Mouse (Mus musculus): ENCODE measurements around the gene Ank3.
A peak's percentile ranks its signal among the peaks of the same experiment; 100 is the strongest.

The Ank3 gene

DNA sequence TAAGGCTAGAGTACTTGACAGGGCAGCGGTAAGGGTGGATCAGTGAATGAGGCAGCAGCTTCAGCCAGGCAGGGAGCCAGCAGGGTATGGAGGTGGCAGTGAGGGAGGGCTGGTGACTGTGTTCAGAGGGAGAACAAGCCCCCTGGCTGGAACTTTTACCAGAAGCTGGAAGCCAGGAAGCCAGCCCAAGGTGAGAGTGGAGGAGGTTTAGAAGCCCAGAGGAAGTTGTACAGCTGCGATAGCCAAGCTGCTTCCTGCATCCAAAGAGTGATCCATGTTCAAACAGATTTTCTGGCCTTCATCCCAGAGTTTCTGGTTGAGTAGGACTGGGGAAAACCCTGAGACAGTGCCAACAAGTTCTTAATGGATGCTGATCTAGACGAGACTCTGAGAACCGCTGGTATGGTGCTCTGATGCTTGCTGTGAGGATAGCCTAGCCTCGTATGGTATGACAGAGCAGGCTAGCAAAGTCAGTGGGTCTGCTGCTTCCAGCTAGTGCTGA, 213.3 kb downstream of the Ank3 start:
- no peak for DNase-seq (ENCODE audit: low spot score in 2 of 2)

DNA sequence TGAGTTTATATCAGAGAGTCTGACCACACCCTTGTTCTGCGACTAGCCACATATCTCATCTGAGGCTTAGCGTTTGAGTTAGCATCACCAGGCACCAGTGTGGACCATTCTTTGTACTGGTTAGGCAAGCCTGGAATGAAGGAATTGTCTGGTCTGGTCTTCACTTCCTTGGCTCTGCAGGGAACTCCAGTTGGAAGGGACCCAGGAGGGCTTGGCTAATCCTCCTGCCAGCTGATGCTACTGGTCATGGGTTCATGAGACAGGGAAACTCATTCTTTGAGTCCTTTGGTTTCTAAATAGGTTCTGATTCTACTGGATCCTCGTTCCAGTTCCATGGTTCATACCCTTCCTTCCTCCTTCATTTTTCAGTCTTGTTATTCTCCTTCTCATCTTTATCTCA, 218.4 kb downstream of the Ank3 start:
- DNase-seq (ENCODE audit: low spot score in 2 of 2), result no peak

DNA sequence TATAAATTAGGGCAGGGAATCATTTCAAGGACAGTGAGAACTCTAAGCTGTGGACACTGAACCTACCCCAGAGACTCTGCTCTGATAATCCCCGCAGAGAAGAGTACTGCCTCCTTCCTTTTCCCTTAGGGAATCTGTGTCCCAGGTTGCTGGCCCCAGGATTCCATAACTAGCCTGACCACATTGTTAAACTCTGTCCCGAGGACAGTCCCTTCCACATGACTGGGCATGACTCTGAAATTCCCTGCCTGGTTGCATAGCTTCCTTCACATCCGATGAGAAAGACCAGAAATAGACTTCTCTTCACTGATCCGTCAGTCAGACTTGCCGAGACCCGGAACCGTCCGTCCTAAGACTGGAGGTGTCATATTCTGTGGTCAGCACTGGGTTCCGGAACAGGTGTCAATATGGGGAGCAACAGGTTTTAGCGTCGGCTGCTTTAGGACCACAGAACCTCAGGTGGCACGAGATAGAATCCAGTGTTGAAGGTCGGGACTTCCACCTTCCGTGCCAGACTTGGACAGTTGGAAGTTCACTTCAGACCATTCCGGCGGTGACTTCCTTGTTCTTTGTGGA, 219.1 kb downstream of the Ank3 start:
- DNase-seq (ENCODE audit: low spot score in 2 of 2), result no peak

DNA sequence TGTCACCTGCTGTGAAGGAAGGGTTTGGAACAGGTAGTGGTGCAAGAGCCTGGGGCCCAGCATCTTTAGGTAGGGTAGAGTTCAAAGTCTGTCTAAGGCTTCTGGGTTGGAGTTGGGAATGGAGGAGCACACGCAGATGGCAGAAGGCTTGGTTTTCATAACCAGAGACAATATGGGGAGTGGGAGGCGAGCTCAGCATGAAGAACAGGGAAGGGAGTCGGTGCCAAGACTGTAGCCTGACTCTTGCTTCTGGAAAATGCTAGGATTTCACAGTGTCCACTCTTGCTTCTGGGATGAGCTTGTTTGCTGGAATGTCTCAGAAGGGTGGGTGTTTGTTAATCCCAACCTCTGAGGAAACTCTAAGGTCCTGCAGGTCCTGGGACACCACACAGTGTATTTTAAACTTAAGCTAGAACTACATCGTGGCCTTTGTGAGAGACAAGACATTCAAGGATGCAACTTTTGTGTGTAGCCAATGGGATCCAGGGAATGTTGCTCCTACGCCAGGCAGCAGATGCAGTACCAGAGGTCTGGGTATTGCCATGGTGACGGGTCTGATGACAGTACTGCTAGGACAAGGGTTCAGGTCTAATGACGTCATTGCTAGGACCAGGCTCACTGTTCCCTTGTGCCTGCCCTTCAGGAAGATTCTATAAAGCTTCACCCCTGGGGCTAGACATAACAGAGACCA, 222.3 kb downstream of the Ank3 start:
- no peak for DNase-seq (ENCODE audit: low spot score in 2 of 2)

DNA sequence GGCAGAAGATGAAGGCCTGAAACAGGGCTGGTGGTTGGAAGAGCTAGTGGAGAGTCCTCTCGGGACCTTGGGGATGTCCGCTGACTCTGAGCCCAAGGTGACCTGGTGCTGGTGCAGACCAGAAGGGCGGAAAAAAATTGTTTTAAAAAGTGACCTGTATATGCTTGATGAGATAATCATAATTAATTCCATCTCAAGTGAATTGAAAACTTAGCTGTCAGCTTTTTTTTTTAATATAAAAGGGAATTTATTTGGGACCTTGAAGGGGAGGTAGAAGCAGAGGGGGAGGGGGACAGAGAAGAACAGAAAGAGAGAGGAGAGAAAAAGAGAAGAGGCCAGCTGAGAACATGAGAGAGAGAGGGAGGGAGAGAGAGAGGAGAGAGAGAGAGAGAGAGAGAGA, 229.2 kb downstream of the Ank3 start:
- DNase-seq (ENCODE audit: low spot score in 2 of 2), result no peak

DNA sequence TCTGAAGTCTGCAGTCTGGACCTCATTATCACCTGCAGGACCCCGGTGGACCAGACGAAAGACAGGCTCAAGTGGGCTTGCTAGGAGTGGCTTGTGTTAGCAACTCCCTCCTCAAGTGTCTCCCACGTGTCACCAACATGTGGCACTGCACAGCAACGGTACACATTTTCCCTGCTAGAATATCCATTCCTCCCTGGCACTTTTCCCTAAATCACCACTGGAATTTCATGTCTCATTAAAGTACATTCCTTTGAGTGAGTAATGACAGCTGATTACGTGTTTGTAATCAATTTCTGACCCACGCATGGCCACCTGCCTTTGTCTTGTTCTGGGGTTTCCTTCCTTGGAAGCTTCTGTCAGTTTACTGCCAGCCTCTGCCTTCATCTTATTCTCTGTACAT, 230.2 kb downstream of the Ank3 start:
- DNase-seq (ENCODE audit: low spot score in 2 of 2), result no peak

DNA sequence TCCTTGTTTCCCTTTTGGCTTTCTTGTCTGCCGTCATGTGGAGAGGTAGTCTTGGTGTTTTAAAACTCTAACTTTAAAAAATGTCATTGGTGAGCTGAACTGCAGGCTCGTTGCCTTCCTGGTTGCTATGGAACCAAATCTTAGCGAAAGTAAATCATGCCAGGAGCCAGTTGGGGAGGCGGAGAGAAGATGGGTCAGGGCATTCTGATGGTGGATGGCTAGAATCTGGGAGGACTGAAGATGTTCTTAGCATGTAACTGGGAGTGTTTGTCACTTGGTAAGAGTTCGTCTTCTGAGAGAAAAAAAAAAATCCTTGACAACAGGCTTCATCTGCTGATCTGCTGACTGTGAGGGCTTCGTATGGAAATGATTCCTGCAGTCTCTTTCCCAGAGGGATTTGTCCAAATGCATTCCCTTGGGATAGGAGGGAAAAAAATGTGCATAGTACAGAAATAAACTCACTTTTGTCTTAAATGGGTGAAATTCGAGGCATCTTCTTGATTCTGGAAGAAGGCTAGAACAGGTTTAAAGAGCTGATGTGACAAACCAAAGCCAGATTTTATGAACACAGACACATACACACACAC, 232.3 kb downstream of the Ank3 start:
- DNase-seq (ENCODE audit: low spot score in 2 of 2), result no peak

DNA sequence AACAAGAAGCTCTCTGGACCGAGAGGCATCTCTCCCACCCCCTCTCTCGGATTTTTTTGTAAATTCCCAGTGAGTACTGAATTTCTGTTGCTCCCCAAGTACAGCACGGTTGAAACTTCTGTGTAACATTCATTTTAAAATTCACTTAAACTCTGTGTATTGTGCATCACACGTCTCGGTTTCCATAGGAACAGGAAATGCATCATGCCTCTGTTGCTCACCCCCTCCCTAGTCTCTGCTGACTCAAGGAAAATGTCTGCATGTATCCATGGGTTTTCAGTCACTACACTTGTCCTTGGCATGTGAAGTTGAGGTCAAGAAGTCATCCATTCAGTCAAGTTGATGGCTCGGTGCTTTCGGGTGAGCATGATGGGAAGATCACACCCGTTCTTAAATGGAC, 234.3 kb downstream of the Ank3 start:
- DNase-seq (ENCODE audit: low spot score in 2 of 2), result no peak

DNA sequence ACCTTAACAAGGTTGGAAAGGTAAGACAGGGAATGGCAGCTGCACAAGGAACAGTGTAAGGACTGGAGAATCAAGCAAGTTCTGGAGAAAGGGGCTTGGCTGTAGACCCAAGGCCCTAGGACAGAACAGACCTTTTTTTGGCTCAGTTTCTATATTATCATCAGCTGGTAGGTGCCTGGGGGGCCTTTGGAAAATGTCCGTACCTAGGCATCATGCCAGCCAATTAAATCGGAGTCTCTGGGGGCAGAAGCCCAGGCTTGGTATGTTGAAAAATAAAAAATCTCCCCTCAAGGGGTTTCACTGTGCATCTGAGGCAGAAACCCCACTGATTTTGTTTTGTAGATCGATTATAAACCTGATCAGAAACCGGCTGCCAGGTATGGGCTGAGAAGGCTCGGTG, 236.3 kb downstream of the Ank3 start:
- DNase-seq (ENCODE audit: low spot score in 2 of 2), result no peak

DNA sequence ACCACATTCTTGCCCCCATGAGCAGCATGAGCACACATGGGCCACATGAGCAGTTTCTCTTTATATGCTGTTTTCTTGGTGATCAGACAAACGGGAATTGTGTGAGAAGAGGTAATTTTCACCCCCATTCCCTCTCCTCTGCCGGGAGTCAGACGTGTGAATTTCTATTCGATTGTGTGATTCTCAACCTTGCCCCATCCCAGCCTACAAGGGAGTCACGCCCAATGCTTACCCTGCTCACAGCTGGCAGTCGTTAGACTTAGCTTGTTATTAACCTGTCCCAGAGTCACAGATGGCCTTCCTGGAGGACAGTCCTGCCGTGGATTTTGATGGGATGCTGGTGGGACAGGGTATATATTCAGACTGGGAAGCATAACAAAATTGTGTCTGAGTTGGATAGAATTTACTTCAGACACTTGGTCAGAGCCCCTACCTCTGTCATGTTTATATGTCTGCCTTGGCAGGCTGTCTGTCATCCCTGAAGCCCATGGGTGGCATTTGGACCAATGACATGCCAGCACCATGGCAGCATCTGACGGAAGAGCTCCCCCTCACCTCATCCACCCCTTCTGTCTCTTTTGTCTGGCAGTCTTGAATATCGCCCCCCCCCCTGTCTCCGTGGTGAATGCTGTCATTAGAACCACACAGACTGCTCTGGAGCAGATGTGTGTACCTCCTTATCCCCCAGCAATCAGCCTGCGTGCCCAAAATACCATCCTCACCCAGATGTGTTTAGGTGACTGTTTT, 237.5 kb downstream of the Ank3 start:
- no peak for DNase-seq (ENCODE audit: low spot score in 2 of 2)

DNA sequence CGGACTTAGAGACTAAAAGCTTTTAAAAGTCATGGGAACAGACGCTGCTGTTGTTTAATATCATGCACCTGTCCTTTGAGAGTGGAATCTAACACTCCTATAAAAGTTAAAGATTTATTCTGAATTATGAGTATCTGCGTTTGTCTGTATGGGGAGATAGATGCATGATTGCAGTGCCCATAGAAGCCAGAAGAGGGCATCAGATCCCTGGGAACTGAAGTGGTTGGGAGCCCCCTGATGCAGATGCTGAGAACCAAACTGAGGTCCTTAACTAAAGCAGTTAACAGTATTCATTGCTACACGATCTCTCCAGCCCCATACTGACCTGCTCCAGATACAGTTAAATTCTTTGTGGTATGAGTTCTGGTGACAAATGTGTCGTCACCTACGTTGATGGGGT, 240.6 kb downstream of the Ank3 start:
- DNase-seq (ENCODE audit: low spot score in 2 of 2), result no peak

DNA sequence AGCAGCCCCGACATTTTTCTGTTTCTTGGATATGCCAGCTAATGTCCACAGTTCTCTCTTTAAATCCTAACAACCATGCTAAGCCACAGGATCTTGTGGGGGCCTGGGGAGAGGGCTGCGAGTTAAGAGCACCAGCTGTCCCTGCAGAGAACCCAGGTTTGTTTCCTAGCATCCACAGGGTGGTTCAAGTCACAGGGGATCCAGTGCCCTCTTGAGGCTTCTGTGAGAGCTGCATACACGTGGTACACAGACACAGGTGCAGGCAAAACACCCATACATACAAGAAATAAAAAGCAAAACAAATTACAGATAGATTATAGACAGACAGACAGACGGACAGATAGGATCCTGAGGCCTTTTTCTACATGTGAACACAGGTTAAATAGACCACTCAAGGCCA, 242.0 kb downstream of the Ank3 start:
- no peak for DNase-seq (ENCODE audit: low spot score in 2 of 2)

DNA sequence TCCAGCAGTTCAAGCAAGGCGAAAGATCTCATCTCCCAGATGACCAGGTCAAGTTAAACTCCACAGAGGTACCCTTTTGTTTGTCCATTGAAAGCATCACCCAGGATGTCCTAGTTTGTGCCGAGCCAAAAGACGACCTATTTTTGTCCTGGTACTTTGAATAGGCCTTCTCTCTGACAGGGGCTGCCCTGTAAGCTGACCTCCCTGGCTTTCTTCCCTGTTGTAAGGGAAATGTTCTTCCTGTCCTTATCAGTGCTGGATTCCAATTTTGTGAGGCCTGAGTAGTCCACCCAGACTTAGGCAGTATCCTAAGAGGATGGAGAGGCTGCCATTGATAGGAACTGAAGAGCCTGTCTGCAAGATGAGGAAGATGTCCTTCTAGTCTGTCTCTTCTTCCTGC, 244.9 kb downstream of the Ank3 start:
- no peak for DNase-seq (ENCODE audit: low spot score in 2 of 2)

DNA sequence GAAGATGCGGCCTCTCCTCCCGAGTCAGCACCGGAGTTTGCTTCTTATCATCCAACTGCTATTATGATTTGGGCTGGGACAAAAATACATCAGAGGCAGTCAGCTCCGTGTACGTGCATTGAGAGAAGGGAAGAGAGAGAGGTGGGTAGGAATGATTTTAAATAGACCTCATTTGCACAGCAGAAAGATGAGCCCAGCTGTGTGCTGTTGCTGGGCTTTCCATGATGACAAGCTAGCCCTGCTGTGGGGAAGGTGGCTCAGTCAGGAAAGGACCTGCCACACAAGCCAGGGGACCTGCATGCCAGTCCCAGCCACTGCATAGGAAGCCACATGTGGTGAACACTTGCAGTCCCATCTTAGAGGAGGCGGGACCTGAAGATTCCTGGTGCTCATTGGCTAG, 245.4 kb downstream of the Ank3 start:
- no peak for DNase-seq (ENCODE audit: low spot score in 2 of 2)

DNA sequence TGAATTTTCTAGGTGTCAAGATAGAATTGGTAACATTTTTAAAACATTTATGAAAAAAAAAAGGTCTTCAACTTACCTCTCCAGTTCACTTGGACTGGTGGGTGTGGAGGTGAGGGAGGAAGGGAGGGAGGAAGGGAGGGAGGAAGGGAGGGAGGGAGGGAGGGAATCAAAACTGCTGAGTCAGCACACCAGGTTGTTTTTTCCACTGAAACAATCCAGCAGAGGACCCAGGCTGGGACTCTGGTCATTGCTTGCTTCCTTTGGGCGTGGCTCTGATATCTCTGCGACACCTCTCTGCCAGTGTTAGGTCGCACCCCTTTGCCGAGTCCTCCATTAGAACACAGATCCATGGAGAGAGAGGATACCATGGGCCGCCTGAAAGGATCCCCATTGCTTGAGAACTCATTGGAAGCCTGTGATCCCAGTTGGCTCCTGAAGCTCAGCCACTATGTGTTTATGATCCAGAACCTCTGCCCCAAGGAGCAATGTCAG, 246.8 kb downstream of the Ank3 start:
- DNase-seq (ENCODE audit: low spot score in 2 of 2), result no peak

DNA sequence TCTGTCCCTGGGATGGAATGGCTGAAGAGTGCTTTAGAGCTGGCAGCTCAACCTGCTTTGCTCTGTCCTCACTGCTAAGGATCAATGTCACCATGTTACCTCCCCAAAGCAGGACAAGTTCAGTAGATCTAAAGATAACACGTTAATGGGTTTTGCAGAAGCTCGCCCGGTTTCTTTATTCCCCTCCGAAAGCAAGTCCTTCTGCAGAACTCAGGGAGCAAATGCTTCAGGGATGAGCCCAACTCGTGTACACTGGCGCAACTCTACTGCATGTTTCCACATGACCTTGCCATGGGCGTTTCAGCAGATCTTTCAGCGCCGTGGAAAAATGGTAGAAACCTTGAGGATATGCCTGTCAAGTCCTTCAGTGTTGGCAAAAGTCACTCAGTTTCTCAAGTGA, 247.4 kb downstream of the Ank3 start:
- no peak for DNase-seq (ENCODE audit: low spot score in 2 of 2)

DNA sequence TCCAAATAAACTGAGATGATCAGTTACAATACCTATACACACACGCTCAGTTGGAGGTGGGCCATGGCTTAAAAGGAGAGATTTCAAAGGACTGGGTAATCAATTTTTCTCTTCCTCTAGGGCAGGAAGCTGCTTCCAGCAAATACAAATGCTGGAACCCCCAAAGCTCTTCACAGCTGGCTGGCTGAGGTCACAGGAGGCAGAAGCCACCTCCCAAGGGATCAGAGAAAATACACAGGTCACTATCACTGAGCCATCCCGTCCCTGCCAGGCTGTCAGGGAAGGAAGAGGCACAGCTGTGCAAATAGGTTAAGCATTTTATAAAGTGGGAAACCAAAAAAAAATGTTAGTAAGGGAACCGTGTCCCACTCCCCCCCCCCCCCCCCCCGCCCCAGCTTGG, 251.5 kb downstream of the Ank3 start:
- DNase-seq (ENCODE audit: low spot score in 2 of 2), result no peak

DNA sequence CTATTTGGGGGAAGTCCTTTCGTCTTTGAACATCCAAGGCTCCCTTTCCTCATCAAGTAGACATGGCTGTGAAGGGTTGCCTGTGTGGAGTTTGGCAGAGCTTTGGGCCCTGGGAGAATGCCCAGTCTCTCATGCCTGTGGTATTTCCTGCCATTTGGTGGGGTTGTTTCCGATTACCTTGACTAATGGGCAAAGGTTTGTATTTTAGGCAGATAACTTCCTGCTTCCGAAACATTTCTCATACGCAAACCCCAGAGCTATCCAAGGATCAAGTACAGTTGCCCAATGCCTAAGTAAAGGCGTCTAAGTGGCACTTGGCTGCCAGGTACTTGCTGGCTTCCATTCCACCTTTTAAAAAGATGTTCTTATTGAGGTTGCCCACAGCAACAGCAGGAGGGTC, 254.1 kb downstream of the Ank3 start:
- no peak for DNase-seq (ENCODE audit: low spot score in 2 of 2)

DNA sequence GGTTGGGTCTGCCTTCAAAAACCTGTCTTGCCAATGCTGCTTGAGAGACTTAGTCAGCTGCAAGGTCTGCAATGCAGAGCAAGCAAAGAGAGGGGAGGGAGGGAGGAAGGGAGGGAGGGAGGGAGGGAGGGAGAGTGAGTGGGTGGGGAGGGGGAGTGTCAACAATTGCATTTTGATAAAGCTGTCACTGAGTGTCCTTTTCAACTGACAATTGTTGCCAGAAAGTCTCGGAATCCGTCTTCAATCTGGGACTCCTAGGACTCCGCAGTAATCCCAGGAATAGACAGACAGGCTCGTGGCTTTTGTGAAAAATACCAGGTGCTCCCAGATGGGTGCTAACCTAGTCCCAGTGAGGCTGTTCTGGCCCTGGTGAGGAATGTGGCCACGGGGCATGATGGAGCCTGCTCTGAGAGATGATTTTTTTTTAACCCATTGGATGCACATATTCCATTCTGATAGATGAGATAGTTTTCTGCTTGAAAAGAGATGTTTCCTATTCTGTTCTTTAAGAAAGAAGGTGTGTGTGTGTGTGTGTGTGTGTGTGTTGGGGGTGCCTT, 254.6 kb downstream of the Ank3 start:
- no peak for DNase-seq (ENCODE audit: low spot score in 2 of 2)

DNA sequence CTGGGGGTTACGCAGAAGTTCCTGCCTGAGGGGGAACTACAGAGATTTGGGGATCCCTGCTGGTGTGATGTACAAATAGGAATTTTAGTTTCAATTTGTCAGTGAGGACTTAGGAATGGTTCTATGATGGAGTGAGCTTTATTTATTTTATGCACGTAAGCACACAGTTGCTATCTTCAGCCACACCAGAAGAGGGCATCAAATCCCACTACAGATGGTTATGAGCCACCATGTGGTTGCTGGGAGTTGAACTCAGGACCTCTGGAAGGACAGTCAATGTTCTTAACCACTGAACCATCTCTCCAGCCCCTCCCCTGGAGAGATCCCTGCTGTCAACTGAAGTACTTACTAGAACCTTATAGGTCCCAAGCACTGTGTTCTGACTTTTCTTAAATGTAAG, 255.6 kb downstream of the Ank3 start:
- DNase-seq (ENCODE audit: low spot score in 2 of 2), result no peak

DNA sequence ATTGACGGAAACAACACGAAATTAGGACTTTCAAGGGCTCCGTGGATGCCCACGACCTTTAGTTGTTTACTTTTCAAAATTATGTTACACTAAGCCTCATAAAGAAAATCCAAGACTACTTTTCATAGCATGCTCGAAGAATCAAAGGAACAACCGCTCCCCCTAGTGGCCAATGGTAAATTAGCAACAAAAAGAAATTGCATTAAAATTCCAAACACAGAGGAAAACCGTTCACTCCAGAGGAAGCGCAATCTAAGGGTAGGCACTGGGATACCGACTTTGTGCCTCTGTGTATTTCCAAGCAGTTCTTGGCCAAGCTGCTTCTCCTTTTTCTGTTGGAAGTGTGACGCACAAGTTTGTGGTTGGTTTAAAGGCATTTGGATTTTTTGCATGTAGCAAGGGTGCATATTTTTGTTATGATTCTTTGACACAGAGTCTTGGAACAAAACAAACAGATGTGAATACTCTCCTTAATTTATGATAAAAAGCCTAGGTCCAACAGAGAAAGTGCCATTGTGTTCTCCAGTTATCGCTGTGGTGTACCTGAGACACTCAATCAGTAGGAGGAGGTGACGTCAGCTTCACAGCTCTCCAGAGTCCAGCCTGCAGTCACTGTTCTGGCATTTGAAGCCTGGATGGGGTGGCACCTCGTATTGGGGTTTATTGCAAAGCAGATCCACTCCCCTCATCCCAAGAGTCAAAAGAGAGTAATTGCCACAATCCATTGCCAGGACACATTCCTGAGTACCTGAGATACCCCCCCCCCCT, 256.5 kb downstream of the Ank3 start:
- DNase-seq (ENCODE audit: low spot score in 2 of 2), result peak in 1 of 2 experiments; percentile 27
